Mouse (Mus musculus) kidney, adult 9 months (tissue): ENCODE measurements around the gene Hfm1.

Source experiments
- DNase-seq: peaks from one replicate; pipeline ENCODE4 v3.0.0; 2022

Gene Hfm1

DNA sequence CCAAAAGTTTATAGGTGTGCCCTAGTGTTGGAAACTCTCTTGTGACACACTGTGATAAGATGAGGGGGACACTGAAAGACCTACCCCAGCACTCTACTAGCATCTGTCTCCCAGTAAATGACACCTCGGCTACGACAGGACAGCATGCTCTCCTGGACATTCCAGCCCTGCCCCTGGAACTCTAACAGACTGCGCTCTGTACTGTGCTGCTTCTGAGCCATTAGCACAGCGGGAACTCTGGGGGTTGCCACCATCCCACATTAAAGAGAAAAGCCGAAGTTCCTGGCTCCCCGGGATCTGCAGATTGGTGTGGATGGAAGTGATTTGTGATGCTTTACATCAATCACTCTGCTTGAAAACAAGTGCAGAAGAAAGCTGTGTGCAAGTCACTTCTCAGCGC lies 93.1 kb downstream of the Hfm1 start:
- DNase-seq, result no peak

DNA sequence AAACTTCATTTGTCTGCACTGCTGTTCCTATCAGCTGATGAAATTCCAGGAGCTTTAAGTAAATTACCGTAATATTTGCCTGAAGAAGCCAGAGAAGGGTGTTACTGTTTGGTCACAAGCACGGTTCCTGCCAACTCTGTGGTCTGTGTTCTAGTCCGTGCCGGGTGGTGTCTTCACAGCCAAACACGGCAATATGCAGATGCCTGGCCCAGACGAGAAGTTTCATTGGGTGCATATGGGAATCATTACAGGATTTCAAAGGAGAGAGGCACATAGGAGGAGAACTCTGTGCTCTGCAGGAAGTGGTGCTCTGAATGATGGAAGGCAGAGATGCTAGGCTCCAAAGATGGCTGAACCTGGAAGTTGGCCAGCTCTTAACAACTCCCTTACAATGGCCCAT lies 94.7 kb downstream of the Hfm1 start:
- no peak for DNase-seq

DNA sequence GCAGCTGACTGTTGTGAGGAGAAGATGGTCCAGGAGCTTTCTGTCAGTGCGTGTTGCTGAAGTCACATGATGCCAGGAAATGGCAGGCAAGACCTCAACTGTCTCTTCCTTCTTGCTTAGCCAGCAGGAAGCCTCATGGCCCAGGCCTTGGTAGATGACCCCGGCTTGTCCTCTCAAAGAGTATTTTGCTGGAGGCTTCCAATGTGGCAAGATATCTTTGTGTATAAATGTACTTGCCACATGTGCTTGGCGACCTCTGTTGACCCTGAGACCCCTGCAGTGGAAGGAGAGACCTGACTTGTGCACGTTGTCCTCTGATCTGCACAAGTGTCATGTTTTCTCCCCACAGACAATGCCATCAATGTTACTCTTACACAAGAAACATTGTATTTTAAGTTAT lies 95.3 kb downstream of the Hfm1 start:
- no peak for DNase-seq

DNA sequence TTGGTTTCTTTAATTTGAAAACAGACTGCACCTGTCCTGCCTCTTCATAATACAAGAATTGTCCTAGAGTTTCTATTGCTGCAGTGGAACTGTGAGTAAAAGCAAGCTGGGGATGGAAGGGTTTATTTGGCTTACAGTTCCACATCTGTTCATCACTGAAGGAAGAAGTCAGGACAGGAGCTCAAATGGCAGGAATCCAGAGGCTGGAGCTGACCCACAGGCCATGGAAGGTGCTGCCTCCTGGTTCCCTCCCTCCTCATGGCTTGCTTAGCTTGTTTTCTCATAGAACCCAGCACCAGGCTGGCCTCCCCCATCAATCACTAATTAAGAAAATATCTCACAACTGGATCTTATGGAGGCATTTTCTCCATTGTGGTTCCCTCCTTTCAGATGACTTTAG lies 99.4 kb downstream of the Hfm1 start:
- DNase-seq, result no peak

DNA sequence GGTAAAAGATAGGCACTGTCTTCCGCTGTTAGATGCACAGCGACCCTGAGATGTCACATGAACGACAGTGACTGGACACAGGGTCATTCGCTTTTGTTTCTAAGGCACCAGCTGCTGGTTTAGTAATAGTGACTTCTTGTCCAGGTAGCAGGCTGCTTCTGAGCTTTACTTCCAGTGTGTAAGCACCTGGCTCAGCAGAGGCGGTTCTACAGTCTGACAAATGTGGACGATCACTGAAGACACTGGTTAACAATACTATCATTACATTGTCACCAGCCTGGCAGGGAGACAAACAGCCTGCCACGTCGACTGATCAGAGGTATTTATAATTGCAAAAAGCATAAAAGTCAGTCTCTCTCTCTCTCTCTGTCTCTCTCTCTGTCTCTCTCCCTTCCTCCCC lies 100.1 kb downstream of the Hfm1 start:
- no peak for DNase-seq

DNA sequence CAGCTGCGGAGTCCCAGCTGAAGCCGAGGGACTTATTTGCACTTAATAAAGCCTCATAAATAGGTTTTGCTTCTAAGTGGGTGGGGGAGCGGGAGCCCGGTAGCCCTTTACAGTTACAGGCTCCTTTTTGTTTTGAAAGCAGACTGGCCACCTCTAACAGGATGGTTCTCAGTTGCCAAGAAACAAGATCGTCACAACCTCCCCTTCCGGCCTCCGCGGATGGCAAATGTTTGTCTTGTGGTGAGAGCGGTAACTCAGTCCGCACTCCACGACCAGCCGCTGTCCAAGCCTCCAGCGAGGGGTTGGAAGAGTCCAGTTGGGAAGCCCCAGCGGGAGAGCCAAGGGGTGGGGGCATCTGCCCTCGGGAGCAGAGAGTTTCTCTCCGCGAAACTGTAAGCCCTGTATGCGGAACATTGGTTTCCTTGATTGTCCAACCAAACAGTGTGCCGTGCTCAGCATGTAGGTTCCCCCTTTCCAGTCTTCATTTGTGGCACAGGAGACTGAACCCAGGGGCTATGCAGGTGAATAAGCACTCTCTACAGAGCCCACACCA lies 100.7 kb downstream of the Hfm1 start:
- DNase-seq, result no peak

DNA sequence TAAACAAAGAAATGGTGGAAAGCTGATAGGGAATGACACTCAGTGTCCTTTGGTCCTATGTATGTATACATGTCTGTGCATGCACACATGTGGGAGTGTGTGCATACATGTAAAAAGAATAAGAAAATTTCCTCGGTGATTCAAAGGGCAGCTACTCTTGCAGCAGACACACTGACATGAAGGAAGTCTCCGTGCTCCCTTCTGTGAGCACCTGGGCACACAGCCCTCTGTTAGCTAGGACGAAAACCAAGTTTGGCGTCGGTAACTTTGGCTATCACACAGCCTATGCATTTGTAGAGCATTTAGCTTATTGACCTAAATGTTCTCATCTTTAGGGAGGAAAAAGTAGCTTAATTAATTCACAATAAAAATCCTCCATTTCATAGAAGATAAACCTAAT lies 101.4 kb downstream of the Hfm1 start:
- no peak for DNase-seq

DNA sequence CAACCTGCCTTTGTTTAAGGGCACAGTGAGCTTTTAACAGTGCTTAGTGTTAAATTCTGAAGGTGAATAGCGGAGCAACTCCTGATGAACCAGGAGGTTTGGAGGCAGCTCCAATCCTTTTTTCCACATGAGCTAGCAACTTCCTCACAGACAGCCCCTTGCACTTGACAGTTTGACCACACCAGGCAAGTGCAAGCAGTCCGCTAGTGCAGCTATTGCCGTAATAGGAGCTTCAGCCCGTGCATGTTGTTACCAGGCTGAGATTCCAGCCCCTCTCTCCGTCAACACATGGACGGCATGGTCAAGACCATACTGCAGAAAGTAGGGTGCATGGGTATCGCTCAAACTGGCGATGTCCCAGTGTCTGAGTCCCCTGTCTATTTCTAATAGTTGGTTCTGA lies 106.5 kb downstream of the Hfm1 start:
- no peak for DNase-seq

DNA sequence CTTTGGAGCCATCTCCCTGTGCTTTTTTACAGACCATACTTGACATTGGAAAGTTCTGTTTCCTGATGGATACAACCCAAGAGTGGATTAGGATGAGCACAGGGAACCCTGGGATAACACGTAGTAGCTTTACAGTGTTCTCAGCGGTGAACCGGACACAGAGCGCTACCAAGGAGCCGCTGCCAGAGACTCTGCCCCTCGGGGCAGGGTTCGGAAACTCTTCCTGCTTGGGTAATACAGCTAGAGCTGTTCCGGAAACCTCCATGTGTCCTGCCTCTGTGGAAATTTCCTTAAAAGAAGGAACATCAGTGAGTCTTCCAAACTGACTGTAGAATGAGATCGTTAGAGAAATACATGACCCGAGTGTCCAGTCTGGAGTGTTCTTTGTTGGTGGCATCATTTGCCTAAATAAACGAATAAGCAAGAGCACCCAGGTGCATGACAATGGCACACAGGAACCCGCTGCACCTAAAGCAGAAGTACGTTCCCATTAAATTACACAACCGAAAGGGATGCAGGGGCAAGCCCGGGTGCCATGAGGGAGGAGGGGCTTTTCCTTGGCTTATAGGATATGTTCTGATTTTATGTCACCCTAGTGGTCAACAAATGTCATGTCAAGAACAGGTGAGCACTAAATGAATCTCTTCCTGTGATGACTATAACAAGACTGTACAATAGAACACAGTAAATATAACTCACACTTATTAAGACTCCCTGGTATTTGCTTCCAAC lies 110.0 kb downstream of the Hfm1 start:
- DNase-seq, result no peak

DNA sequence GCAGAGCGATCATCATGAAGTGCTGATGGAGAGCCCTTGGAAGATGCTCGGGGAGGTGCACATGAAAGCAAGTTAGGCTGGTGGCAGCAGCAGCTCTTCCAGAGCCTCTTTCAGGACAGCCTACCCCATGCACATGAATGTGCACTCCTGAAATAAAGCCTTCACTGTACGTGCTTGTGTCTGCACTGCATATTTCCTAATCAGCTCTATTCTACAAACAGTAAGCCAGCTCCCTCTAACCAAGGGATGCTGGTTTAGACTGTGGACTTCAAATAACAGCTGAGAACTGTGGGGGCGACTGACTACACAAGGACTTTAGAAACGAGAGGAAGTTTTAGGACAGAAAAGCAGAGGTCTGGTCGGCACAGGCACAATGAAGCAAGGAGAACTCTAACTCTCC lies 111.5 kb downstream of the Hfm1 start:
- no peak for DNase-seq

DNA sequence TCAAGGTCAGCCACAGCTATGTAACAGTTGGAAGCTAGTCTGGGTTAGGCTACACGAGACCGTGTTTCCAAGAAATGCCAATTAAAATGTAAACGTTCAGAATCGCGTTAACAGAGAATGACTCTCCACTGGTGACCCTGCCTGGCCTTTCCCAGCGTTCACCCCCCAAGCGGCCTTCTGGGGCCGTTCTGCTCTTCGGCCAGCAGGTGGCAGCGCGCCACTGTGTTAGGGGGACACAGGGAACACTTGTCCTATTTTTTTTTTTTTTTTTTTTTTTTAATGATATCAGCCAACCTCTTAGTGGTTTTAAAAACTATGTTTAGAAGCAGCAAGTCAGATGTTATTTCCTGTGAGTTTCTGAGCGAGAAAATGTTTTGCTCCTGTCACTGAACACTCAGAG lies 123.0 kb downstream of the Hfm1 start:
- DNase-seq, result peak; percentile 49

DNA sequence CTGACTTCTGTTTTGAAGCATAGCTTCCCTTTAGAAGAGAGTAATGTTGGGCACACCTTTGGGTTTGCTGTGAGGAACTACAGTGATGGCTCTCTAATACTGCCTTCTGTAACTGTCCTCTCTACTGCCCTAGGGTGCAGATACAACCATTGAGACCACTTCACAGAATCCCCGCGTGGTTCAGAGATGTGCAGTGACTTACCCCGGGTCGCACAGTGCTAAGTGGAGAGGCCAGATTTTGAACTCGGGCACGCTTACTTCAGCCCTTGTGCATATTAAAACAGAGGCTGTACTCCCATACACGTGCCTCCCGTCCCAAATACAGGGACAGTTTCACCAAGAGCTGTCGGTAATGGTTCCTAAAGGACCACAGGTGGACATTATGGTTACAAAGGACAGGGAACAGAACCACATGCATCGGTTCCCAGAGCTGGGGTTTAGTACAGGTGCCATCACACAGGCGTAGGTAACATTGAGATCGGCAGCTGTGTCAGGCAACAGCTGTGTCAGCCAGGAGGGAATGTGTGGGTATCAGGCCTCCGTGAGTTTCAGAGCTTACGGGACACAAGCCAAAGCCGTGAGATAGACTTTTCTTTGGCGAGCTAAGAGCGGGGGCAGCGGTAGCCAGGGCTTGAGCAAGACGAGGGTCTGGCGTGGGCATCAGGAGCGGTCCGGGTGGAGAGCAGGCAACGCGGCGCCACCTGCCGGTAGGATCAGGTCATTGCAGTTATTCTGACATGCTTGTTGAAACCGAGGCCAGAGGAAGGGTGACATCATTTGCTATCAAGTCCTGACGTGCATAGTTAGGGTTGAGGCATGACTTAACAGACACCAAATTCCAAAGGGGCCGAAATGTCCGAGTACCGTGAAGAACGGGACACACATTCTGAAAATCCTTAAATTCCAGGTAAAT lies 124.0 kb downstream of the Hfm1 start:
- DNase-seq, result peak; percentile 80

DNA sequence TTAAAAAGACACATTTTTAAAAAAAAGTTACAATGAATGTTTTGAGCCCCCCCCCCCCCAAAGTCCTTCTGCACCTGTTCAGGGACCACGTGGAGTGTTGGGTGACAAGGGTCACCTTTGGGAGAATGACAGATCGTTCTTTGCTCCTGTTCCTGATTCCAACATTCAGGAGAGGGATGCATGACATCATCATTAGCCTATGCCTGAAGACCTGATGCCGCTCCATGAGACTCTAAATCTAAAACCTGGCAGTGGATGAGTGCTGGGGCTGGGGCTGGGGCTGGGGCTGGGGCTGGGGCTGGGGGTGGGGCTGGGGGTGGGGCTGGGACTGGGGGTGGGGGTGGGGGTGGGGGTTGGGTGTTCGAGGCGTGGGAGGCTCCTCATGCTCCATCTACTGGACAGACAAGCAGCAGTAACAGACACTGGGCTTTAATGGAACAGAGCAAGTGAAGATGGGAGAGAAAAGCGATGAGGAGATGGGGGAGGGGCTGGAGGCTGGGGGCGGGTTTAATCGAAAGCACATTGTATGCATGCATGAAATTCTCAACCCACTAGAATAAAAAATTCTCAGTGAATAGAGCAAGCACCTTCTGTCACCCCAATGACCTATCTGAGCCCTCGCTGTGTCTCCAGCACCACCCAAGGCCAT lies 124.8 kb downstream of the Hfm1 start:
- DNase-seq, result no peak

DNA sequence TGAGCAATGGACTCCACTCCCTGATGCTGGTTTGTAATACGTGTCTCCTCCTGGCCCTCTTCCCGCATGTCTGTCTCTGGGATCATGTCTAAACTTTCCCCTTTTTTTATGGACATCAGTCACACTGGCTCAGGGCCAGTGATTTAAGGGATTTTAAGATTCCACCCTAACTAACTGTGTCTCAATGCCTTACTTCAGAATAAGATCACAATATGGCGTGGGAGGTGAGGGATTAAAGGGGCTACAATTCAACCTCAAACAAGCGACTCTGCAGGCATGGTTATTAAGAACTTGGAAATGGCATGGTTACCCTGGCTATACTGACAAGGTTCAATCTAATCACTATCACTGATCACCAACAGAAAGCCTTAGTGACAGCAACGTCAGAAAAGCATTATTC lies 128.2 kb downstream of the Hfm1 start:
- no peak for DNase-seq

DNA sequence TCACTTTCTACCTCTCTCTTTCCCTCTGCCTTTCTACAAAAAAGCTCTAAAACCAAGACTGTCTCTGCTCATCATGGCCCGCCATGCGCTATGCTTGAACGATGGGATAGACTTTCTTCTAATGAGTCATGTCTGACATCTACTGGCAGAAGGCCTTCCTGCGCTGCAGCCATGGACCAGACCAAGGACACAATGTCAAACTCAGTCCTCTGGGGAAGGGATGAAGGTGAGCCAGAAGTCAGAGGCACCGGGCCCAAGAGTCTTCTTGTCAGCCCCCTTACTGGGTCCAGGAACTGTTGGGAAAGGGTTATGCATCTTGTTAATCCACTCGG lies 134.9 kb downstream of the Hfm1 start:
- no peak for DNase-seq

DNA sequence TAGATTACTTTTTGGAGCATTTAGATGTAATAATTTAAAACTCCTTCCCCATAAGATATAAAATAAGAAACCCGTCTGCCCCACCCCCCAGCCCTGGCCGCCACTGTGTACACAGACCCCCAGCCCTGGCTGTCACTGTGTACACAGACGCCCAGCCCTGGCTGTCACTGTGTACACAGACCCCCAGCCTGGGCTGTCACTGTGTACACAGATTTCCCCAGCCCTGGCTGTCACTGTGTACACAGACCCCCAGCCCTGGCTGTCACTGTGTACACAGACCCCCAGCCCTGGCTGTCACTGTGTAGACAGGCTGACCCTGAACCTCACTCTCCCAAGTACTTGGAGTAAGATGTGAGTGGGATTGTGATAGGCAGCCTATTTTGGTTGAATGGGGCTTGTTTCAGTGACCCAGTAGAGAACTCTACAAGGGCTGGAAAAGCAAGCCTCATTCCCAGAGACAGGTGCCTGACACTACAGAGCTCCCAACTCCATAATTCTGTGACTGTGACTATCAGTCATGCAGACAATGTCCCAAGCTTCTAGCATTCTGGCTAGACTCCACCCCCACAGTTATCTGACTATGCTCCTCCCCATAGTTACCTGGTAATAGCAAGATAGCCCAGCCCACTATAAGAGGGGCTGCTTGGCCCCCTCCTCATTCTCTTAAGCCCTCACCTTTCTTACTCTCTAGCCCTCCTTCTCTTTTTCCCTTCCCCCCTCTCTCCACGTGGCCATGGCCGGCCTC lies 135.5 kb downstream of the Hfm1 start:
- no peak for DNase-seq
